Mouse (Mus musculus) lung, postnatal 36 days (tissue): ENCODE data around the gene Gm20388.
"Not testable (repeated sequence)": the region's sequence is repeated elsewhere in the genome, so short reads cannot be mapped to it uniquely, and the experiment has no call there.

Experiments
- DNase-seq: peaks from one replicate; pipeline ENCODE4 v3.0.0; 2022; ENCODE audit warnings: mixed read lengths

The Gm20388 gene

DNA sequence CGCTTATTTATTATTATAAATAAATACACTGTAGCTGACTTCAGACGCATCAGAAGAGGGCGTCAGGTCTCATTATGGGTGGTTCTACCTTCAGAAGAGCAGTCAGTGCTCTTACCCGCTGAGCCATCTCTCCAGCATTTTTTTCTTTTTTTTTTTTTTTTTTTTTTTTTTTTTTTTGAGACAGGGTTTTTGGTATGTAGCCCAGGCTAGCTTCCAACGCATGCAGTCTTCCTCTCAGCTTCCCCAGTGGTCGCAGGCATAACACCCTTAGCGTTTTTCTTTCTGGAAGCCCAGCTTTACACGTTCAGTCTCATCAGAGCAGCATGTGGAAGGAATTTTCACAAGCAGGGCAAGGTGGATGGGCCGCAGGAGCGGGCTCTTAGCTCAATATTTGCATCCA lies 3607.5 kb downstream of the Gm20388 start:
- DNase-seq, result no peak

DNA sequence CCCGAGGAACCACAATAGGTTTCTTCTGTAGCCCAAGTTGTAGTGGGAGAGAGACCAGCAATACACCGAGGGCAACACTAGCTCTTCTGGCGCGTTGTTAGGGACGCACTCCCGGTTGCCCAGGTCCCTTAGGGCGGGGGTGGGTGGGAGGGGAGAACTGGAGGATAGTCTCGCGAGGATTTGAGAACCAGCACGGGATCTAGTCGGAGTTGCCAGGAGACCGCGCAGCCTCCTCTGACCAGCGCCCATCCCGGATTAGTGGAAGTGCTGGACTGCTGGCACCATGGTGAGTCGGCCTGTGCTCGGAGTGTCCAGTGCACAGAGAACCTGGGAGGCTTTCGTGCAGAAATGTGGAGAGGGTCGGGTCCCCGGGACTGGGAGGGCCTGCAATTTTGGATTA lies 3608.0 kb downstream of the Gm20388 start, which contains the start of gene Gas8:
Gas8 (plus strand) TSS at position 168 of the 400 bp plus-strand sequence.
- DNase-seq, result peak; percentile 95

- DNase-seq, result not testable (repeated sequence)
Measured at GRCm38 (mm10) chr8:123520048-123520447, 3609.4 kb downstream of the Gm20388 start.

GRCm38 (mm10) chr8:123527720-123528489 lies 3617.3 kb downstream of the Gm20388 start:
- DNase-seq, result no peak

GRCm38 (mm10) chr8:123536242-123536989 lies 3625.8 kb downstream of the Gm20388 start:
- no peak for DNase-seq

DNA sequence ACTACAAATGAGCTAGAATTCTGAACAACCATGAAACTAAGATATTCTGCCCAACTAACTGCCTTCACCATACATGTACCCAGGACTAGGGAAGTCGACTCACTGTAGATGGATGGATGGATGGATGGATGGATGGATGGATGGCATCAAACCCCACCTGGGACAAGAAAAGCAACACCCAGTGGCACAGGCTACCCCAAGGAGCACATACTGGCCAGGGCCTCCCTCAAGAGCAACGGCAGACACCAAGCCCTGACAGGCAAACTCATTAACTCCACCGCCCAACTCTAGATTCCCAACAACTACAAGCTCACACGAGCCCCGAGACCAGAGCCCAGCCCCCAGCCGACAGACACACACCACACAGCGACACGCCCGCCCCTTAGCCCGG lies 3626.3 kb downstream of the Gm20388 start:
- no peak for DNase-seq

DNA sequence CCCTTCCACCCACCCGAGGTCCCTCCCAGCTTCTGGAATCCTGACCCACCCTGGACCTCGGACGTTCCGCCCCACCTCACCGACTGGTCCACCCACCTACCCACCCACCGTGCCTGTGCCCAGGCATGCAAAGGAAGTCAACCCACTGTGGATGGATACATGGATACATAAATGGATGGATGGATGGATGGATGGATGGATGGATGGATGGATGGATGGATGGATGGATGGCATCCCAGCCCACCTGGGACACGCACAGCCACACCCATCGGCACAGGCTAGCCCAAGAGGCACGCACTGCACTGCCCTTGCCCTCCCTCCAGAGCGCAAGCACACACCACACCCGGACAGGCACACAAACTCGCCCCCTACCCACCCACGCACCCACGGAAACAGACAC lies 3627.0 kb downstream of the Gm20388 start:
- DNase-seq, result not testable (repeated sequence)

DNA sequence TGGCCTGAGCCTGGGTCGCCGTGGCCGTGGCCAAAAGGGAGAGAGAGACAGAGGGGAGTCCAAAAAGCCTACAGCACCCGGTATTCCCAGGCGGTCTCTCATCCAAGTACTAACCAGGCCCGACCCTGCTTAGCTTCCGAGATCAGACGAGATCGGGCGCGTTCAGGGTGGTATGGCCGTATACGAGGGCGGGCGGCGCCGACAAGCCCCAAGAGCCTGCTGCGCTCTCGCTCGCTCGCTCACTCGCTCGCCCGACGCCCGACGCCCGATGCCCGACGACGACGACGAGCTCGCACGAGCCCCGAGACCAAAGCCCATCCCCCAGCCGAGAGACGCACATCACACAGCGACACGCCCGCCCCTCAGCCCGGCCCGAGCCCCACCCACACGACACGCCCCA lies 3653.6 kb downstream of the Gm20388 start:
- not testable (repeated sequence) for DNase-seq

GRCm38 (mm10) chr8:123575386-123575785 lies 3664.7 kb downstream of the Gm20388 start:
- peak; percentile 0 for DNase-seq

DNA sequence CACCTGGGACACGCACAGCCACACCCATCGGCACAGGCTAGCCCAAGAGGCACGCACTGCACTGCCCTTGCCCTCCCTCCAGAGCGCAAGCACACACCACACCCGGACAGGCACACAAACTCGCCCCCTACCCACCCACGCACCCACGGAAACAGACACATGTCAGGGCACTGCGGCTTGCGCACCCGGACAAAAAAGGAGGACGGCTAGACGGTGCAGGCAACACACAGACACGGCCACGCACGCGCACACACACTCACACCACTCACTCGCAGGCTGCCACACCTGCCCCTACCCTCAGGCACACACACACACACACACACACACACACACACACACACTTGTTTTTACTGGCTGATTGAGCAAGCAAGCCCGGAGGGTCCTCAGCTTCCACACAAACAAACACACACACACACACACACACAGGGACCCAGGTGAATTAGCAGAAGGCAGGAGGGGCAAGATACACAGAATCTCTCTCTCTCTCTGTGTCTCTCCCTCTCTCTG lies 3690.1 kb downstream of the Gm20388 start:
- DNase-seq, result not testable (repeated sequence)

DNA sequence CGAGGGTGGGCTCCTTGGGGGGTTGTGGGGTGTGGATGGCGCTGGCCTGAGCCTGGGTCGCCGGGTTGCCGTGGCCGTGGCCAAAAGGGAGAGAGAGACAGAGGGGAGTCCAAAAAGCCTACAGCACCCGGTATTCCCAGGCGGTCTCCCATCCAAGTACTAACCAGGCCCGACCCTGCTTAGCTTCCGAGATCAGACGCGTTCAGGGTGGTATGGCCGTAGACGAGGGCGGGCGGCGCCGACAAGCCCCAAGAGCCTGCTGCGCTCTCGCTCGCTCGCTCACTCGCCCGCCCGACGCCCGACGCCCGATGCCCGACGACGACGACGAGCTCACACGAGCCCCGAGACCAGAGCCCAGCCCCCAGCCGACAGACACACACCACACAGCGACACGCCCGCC lies 3690.8 kb downstream of the Gm20388 start:
- DNase-seq, result not testable (repeated sequence)

- not testable (repeated sequence) for DNase-seq
Measured at GRCm38 (mm10) chr8:123612652-123613051, 3702.0 kb downstream of the Gm20388 start.

DNA sequence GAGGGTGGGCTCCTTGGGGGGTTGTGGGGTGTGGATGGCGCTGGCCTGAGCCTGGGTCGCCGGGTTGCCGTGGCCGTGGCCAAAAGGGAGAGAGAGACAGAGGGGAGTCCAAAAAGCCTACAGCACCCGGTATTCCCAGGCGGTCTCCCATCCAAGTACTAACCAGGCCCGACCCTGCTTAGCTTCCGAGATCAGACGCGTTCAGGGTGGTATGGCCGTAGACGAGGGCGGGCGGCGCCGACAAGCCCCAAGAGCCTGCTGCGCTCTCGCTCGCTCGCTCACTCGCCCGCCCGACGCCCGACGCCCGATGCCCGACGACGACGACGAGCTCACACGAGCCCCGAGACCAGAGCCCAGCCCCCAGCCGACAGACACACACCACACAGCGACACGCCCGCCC lies 3712.9 kb downstream of the Gm20388 start:
- DNase-seq, result not testable (repeated sequence)

DNA sequence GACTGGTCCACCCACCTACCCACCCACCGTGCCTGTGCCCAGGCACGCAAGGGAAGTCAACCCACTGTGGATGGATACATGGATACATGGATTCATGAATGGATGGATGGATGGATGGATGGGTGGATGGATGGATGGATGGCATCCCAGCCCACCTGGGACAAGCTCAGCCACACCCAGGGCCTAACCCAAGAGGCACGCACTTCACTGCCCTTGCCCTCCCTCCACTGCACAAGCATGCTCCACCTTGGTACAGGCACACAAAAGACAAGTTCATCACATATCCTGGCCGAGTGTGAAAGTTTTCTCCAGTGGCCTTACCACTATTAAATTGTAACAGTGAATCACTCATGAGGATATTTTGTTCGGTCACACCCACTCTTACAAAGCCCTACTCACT lies 3713.6 kb downstream of the Gm20388 start:
- DNase-seq, result no peak

- no peak for DNase-seq
Measured at GRCm38 (mm10) chr8:123624702-123625101, 3714.1 kb downstream of the Gm20388 start.

DNA sequence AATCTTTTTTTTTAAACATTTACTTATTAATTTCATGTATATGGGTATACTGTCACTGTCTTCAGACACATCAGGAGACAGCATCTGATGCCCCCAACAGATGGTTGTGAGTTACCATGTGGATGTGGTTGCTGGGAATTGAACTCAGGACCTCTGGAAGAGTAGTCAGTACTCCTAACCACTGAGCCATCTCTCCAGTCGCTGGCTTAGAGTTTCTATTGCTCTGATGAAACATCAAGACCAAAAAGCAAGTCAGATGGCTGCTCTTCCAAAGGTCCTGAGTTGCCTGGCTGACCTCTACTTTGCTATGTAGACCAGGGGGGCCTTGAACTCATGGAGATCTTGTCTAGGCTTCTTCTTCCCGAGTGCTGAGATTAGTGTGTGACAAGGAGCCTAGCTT lies 3715.1 kb downstream of the Gm20388 start:
- no peak for DNase-seq

GRCm38 (mm10) chr8:123627410-123628147 lies 3716.9 kb downstream of the Gm20388 start:
- no peak for DNase-seq

GRCm38 (mm10) chr8:123628253-123628967 lies 3717.8 kb downstream of the Gm20388 start:
- DNase-seq, result peak; percentile 71

DNA sequence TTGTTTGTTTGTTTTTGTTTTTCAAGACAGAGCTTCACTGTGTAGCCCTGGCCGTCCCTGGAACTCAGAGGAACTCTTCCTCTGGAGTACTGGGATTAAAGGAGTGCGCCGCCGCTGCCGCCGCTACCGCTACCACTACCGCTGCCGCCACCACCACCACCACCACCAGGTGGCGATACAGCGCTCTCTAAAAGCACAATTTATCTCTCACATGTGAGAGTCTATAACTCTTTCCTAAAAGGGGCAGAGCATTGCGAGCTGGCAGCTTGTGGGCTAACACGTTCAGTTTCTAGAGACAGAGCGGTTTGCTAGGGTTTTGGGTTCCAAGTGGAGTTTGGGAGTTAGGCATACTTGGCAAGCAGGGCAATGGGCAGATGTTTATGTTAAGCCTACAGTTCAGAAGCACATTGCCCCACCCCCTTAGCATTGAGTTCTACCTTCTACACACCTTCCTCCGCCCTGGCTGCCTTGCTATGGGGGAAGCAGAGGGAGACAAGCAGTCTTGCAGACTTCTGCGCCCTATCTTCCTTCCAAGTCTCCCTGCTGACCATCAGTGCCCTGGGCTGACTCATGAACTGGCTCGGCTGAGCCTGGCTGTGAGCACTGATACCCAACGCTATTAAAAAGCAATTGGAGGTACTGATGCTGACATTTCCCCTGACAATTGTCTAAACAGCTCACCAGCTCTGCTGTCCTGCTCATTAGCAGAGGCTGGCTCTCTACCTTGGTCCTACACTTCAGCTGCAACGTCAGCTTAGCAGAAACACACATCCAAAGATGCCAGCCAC lies 3718.5 kb downstream of the Gm20388 start:
- DNase-seq, result peak; percentile 77

- no peak for DNase-seq
Measured at GRCm38 (mm10) chr8:123630058-123630457, 3719.4 kb downstream of the Gm20388 start.

DNA sequence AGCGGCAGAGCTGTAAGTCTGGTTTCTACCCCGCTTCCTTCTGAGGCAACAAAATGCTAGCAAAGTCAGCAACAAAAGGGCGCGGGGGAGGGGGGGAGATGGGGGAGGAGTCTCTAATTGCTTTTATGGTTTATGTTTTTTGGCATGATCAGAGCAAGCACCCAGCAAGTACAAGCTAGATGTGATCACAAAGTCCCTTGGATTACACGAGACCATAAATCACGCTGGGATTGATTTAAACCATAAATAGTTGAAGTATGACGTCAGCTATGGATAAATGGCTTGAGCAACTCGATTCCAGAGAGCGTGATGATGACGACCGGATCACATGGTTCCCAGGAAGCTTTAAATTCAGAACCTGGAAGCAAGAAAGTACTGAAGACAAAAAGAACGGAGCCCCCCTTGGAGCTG lies 3720.2 kb downstream of the Gm20388 start:
- no peak for DNase-seq

GRCm38 (mm10) chr8:123631746-123632145 lies 3721.1 kb downstream of the Gm20388 start:
- not testable (repeated sequence) for DNase-seq
